Mouse (Mus musculus) lung, embryonic 14.5 days (tissue): ENCODE measurements at regions not wholly inside any gene's neighbourhood (a gene's known extent, or its start where the extent isn't known, plus 50 kb on each side); places are given as distances from the start of the nearest gene placed in this dataset.
A peak's percentile ranks its signal among the peaks of the same experiment; 100 is the strongest.

Source experiments
- ATAC-seq: fragments of 200-750 bp; cut with Nextera tagmentation; 2 replicates; pipeline ENCODE4 v1.8.0; 2017; ENCODE audit warnings: mild to moderate bottlenecking, moderate TSS enrichment, moderate library complexity; ENCODE audit not compliant: insufficient read depth
- DNase-seq: peaks from one replicate; pipeline ENCODE4 v3.0.0-alpha.2; 2015
- H3K27ac ChIP-seq: fragments of 300-500 bp; sonication (generic); 2 replicates; pipeline ENCODE4 v1.5.1; 2014; ENCODE audit warnings: low read depth, mild to moderate bottlenecking, moderate library complexity
- H3K27me3 ChIP-seq: fragments of 300-500 bp; sonication (generic); 2 replicates; pipeline ENCODE4 v1.6.1; 2014; ENCODE audit warnings: low read length, control low read depth; ENCODE audit not compliant: insufficient read depth
- H3K36me3 ChIP-seq: fragments of 300-500 bp; sonication (generic); 2 replicates; pipeline ENCODE4 v1.6.1; 2014; ENCODE audit warnings: control low read depth; ENCODE audit not compliant: insufficient read depth
- H3K4me1 ChIP-seq: fragments of 300-500 bp; sonication (generic); 2 replicates; pipeline ENCODE4 v1.6.1; 2014; ENCODE audit warnings: antibody characterized with exemption, control low read depth; ENCODE audit not compliant: insufficient read depth
- H3K4me2 ChIP-seq: fragments of 300-500 bp; sonication (generic); 2 replicates; pipeline ENCODE4 v1.6.1; 2014; ENCODE audit warnings: mild to moderate bottlenecking
- H3K4me3 ChIP-seq: fragments of 300-500 bp; sonication (generic); 2 replicates; pipeline ENCODE4 v1.5.1; 2014; ENCODE audit warnings: low read depth, low read length
- H3K9ac ChIP-seq: fragments of 300-500 bp; sonication (generic); 2 replicates; pipeline ENCODE4 v1.6.1; 2014
- H3K9me3 ChIP-seq: fragments of 300-500 bp; sonication (generic); 2 replicates; pipeline ENCODE4 v1.6.1; 2016; ENCODE audit warnings: low read depth, low read length, control low read depth
- CTCF ChIP-seq: IDR thresholded peaks from 2 replicates; pipeline ENCODE4 v1.5.1; 2016; ENCODE audit warnings: antibody characterized with exemption, low read depth
- WGBS: fragments of 180-500 bp; shearing (Covaris S2); extraction: QIAGEN DNeasy Blood & Tissue Kit; methylation state at CpG from one replicate; pipeline ENCODE4 v1.1.7; 2014; 5-methylcytosine and 5-hydroxymethylcytosine counted together

DNA sequence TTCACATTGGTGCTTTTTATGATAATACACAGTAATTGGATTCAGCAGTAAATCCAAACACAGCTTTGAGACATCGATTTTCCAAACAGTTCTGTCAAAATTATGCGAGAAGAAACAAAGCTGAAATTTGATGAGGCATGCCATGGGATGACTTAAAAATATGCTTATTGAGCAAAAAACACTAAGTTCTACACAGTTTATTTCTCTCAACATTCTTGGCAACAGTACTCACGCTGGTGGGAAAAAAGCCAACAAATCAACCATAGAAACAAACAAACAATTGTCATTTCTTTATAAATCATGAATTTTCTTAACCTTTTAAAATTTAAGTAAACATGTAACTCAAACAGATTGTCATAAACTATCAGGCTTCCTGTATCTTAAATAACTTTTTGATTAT is 981.1 kb downstream of the Gm597 start:
- Histone ChIP-seq H3K36me3 (no peaks in the 10 kb centered on the region), H3K9me3 (no peaks in the 10 kb centered on the region), H3K4me1 (no peaks in the 10 kb centered on the region), H3K4me3 (no peak overlapping the region), H3K27ac (no peak overlapping the region), H3K27me3 (no peaks in the 10 kb centered on the region), H3K9ac (no peak overlapping the region), H3K4me2 (no peak overlapping the region)
- TF ChIP-seq CTCF = no peak
- peak; percentile 82 for DNase-seq
- ATAC-seq = peak; percentile 68
- 34% methylated on average over 3 of the region's 3 CpGs for WGBS
